Mouse (Mus musculus) forebrain, embryonic 14.5 days (tissue): ENCODE data around the gene Gm49339. TPM values are rescaled to one million over a fixed set of nuclear protein-coding genes. Genes with fewer than 3 reads are reported as not detected.

Experiments used
- polyA plus RNA-seq: library from polyadenylated mRNA; unstranded; fragments of >200 nt; fragmentation: Nextera tagmentation; extraction: Ambion mirVana; gene quantifications from 2 replicates; pipeline ENCODE4 v1.2.1, GENCODE M21; 2014

The Gm49339 gene
- polyA plus RNA-seq, 1 experiment from 2014 or later = not detected

Other genes with a start within 250 kb of the Gm49339 start
- 0.17 and 0.31 TPM in 2 replicates for gene Lilr4b, start within 50 bp of the Gm49339 start, polyA plus RNA-seq
- gene Lilrb4a, start 10.3 kb downstream of the Gm49339 start, polyA plus RNA-seq = 0.37 and 0.61 TPM in 2 replicates
- gene Fam162b, start 109.9 kb downstream of the Gm49339 start, polyA plus RNA-seq = 3.3 and 4.7 TPM in 2 replicates
- 0.12 TPM in 1 of 2 replicates, not detected in the other for gene Gprc6a, start 150.8 kb downstream of the Gm49339 start, polyA plus RNA-seq
- gene Rfx6, start 197.1 kb downstream of the Gm49339 start, polyA plus RNA-seq = not detected in 2 replicates